In genomic region chr6:99519052-99519451, GRCm38 (mm10) we compare ENCODE assay signal across 11 mouse cellular contexts. TPM values are rescaled to one million over a fixed set of nuclear protein-coding genes. Genes with fewer than 3 reads are reported as not detected.
DNase-seq lines count a peak whose midpoint lies in the region; ATAC-seq lines count a peak whose summit lies in the region.
"Had no signal": no experiment of that assay in that cellular context is flagged by ENCODE, and none has a peak within 500 bp of the region (broad histone marks: within the 10 kb centered on the region; RNA-seq: fewer than 3 reads in every experiment).

No protein-coding gene starts in this region.

- H3K4me2 ChIP-seq in heart, embryonic 11.5 days: peak overlapping the region; percentile 94; the same call in 1 of the 2 replicates
- H3K4me2 ChIP-seq in liver, embryonic 13.5 days: peak overlapping the region; percentile 91; the same call in 1 of the 2 replicates

- H3K27me3 ChIP-seq in heart, embryonic 11.5 days (ENCODE audit: control insufficient read depth, insufficient read depth, low read length): no peaks in the 10 kb centered on the region
- H3K27me3 ChIP-seq in forebrain, embryonic 10.5 days (ENCODE audit: poor library complexity, severe bottlenecking): no peaks in the 10 kb centered on the region
- peaks cover 25% of the 10 kb centered on the region for H3K27me3 ChIP-seq in liver, embryonic 13.5 days

- intact Hi-C loops in heart, postnatal 14 days (cut with DNase I): no loop called here

- WGBS in heart, embryonic 11.5 days (ENCODE audit: insufficient replicate concordance): 40% methylated on average over 4 of the region's 4 CpGs
- WGBS in forebrain, embryonic 10.5 days: 7% methylated on average over 4 of the region's 4 CpGs
- 49% methylated on average over 4 of the region's 4 CpGs for WGBS in liver, embryonic 13.5 days (ENCODE audit: insufficient replicate concordance)

- no peaks in the 10 kb centered on the region for H3K9me3 ChIP-seq in heart, embryonic 11.5 days (replicated peaks; ENCODE audit: control insufficient read depth, low read length)
- no peaks in the 10 kb centered on the region for H3K9me3 ChIP-seq in forebrain, embryonic 10.5 days
- no peaks in the 10 kb centered on the region for H3K9me3 ChIP-seq in liver, embryonic 13.5 days (replicated peaks)
- H3K9me3 ChIP-seq: liver, embryonic 15.5 days had no signal

- no peak for DNase-seq in heart, postnatal 14 days
- peak; percentile 16 for DNase-seq in 3134 (ENCODE audit: extremely low read depth, insufficient read length, low spot score)
- DNase-seq in forebrain, embryonic 10.5 days (ENCODE audit: extremely low spot score, low spot score): no peak
- DNase-seq in liver, embryonic 13.5 days: no peak
- no peak for DNase-seq in cerebellum, postnatal 4 days (ENCODE audit: low spot score in 2 of 2)
- no peak for DNase-seq in left cerebral cortex, adult 9 months (ENCODE audit: low spot score in 2 of 2)
- no peak for DNase-seq in urinary bladder, adult 18-20 months (ENCODE audit: low spot score in 2 of 2)
- DNase-seq: gastrocnemius, postnatal 10 days; right cerebral cortex, postnatal 4 days had no signal

- H3K27ac ChIP-seq in heart, embryonic 11.5 days (ENCODE audit: low read depth, low read length): no peak overlapping the region
- no peak overlapping the region for H3K27ac ChIP-seq in forebrain, embryonic 10.5 days
- no peak overlapping the region for H3K27ac ChIP-seq in liver, embryonic 13.5 days
- H3K27ac ChIP-seq: liver, embryonic 15.5 days had no signal

- H3K4me1 ChIP-seq in heart, embryonic 11.5 days (ENCODE audit: control insufficient read depth, insufficient read depth, low read length): peaks cover 2% of the 10 kb centered on the region; the same call in 1 of the 2 replicates
- peaks cover 65% of the 10 kb centered on the region for H3K4me1 ChIP-seq in forebrain, embryonic 10.5 days
- H3K4me1 ChIP-seq in liver, embryonic 13.5 days (replicated peaks): peaks cover 15% of the 10 kb centered on the region

- H3K4me3 ChIP-seq in heart, embryonic 11.5 days (ENCODE audit: low read depth, low read length): no peak overlapping the region
- peak overlapping the region; percentile 90 for H3K4me3 ChIP-seq in forebrain, embryonic 10.5 days
- 0 out of 2 replicates have a peak overlapping the region, but pooled peaks have one; percentile 81 for H3K4me3 ChIP-seq in liver, embryonic 13.5 days (replicated peaks)

- H3K36me3 ChIP-seq in heart, embryonic 11.5 days (ENCODE audit: control insufficient read depth, insufficient read depth, low read length): no peaks in the 10 kb centered on the region
- H3K36me3 ChIP-seq in forebrain, embryonic 10.5 days (replicated peaks): peaks cover 6% of the 10 kb centered on the region; the same call in 1 of the 2 replicates
- H3K36me3 ChIP-seq in liver, embryonic 13.5 days: peaks cover 3% of the 10 kb centered on the region; the same call in 1 of the 2 replicates
- H3K36me3 ChIP-seq: liver, embryonic 15.5 days had no signal

- H3K9ac ChIP-seq in heart, embryonic 11.5 days (ENCODE audit: low read depth, low read length): no peak overlapping the region
- H3K9ac ChIP-seq in liver, embryonic 13.5 days: no peak overlapping the region
- H3K9ac ChIP-seq: liver, embryonic 15.5 days had no signal

- ATAC-seq in heart, embryonic 11.5 days (replicated peaks; ENCODE audit: insufficient number of reproducible peaks, low FRiP score, low TSS enrichment): no peak
- no peak for ATAC-seq in liver, embryonic 13.5 days (ENCODE audit: low read depth)

RNA-seq across cellular contexts. Expression of gene Foxp1, which starts 3.5 kb away (rescaled TPM):
- 97.9 and 110 TPM in 2 replicates for polyA plus RNA-seq in heart, embryonic 11.5 days (2014; fragmentation: Nextera tagmentation; extraction: Ambion mirVana)
- total RNA-seq in heart, postnatal 14 days (2021): 10 to 100 TPM; 38.5 to 53.2 TPM
- 57.8 and 64.8 TPM in 2 replicates for polyA plus RNA-seq in forebrain, embryonic 10.5 days (2016; fragmentation: Nextera tagmentation; extraction: Ambion mirVana)
- 14.2 and 16.7 TPM in 2 replicates for polyA plus RNA-seq in liver, embryonic 13.5 days (2015; fragmentation: Nextera tagmentation; extraction: Ambion mirVana)
